Mouse (Mus musculus) lung, embryonic 15.5 days (tissue): ENCODE results near the gene Slc9a3r1. TPM values are rescaled to one million over a fixed set of nuclear protein-coding genes. Genes with fewer than 3 reads are reported as not detected.

Experiments
- polyA plus RNA-seq: library from polyadenylated mRNA; unstranded; fragments of >200 nt; fragmentation: Nextera tagmentation; extraction: Ambion mirVana; gene quantifications from 2 replicates; pipeline ENCODE4 v1.2.1, GENCODE M21; 2015

Slc9a3r1 gene
- polyA plus RNA-seq, 1 experiment from 2014 or later = 58.2 TPM

Other genes with a start within 250 kb of the Slc9a3r1 start
- gene Cd300lb, start 229.0 kb upstream of the Slc9a3r1 start, polyA plus RNA-seq = 0.21 and 0.23 TPM in 2 replicates
- gene Cd300c, start 194.2 kb upstream of the Slc9a3r1 start, polyA plus RNA-seq = not detected in 2 replicates
- 0.10 and 0.17 TPM in 2 replicates for gene Cd300ld, start 173.4 kb upstream of the Slc9a3r1 start, polyA plus RNA-seq
- gene Cd300c2, start 161.5 kb upstream of the Slc9a3r1 start, polyA plus RNA-seq = 2.8 and 2.9 TPM in 2 replicates
- not detected in 2 replicates for gene Cd300ld2, start 147.1 kb upstream of the Slc9a3r1 start, polyA plus RNA-seq
- not detected in 2 replicates for gene Cd300ld4, start 136.3 kb upstream of the Slc9a3r1 start, polyA plus RNA-seq
- gene Cd300ld5, start 125.6 kb upstream of the Slc9a3r1 start, polyA plus RNA-seq = not detected in 2 replicates
- not detected in 2 replicates for gene Cd300ld3, start 114.9 kb upstream of the Slc9a3r1 start, polyA plus RNA-seq
- 0.06 TPM in 1 of 2 replicates, not detected in the other for gene Cd300e, start 101.2 kb upstream of the Slc9a3r1 start, polyA plus RNA-seq
- gene Rab37, start 71.9 kb upstream of the Slc9a3r1 start, polyA plus RNA-seq = 0.81 and 1.7 TPM in 2 replicates
- gene Cd300lf, start 29.3 kb upstream of the Slc9a3r1 start, polyA plus RNA-seq = 1.3 and 1.8 TPM in 2 replicates
- 10.5 and 12.3 TPM in 2 replicates for gene Tmem104, start 24.1 kb downstream of the Slc9a3r1 start, polyA plus RNA-seq
- gene Nat9, start 24.5 kb downstream of the Slc9a3r1 start, polyA plus RNA-seq = 22.0 and 23.8 TPM in 2 replicates
- 0.05 and 0.08 TPM in 2 replicates for gene Grin2c, start 103.9 kb downstream of the Slc9a3r1 start, polyA plus RNA-seq
- 14.6 and 15.8 TPM in 2 replicates for gene Fdxr, start 113.7 kb downstream of the Slc9a3r1 start, polyA plus RNA-seq
- gene Fads6, start 134.3 kb downstream of the Slc9a3r1 start, polyA plus RNA-seq = 0.30 and 0.32 TPM in 2 replicates
- not detected in 2 replicates for gene Otop2, start 143.8 kb downstream of the Slc9a3r1 start, polyA plus RNA-seq
- gene Ush1g, start 158.7 kb downstream of the Slc9a3r1 start, polyA plus RNA-seq = not detected in 2 replicates
- not detected in 2 replicates for gene Otop3, start 171.4 kb downstream of the Slc9a3r1 start, polyA plus RNA-seq
- gene Hid1, start 204.4 kb downstream of the Slc9a3r1 start, polyA plus RNA-seq = 13.9 and 15.8 TPM in 2 replicates
- 13.7 and 15.3 TPM in 2 replicates for gene Cdr2l, start 218.6 kb downstream of the Slc9a3r1 start, polyA plus RNA-seq
- gene Mrpl58, start 240.4 kb downstream of the Slc9a3r1 start, polyA plus RNA-seq = 204 and 222 TPM in 2 replicates